Mouse (Mus musculus) limb, embryonic 10.5 days (tissue): ENCODE results near the gene Mbl2. TPM values are rescaled to one million over a fixed set of nuclear protein-coding genes. Genes with fewer than 3 reads are reported as not detected.
A peak's percentile ranks its signal among the peaks of the same experiment; 100 is the strongest.

ENCODE experiments used
- DNase-seq: peaks from one replicate; pipeline ENCODE4 v3.0.0-alpha.2; 2017; ENCODE audit warnings: low spot score
- H3K27ac ChIP-seq: fragments of 300-500 bp; sonication (generic); 2 replicates; pipeline ENCODE4 v1.5.1; 2016; ENCODE audit warnings: mild to moderate bottlenecking
- H3K27me3 ChIP-seq: fragments of 300-500 bp; sonication (generic); 2 replicates; pipeline ENCODE4 v1.6.1; 2016; ENCODE audit warnings: low read depth, mild to moderate bottlenecking; ENCODE audit not compliant: poor library complexity, severe bottlenecking
- H3K36me3 ChIP-seq: fragments of 300-500 bp; sonication (generic); 2 replicates; pipeline ENCODE4 v1.6.1; 2016; ENCODE audit warnings: mild to moderate bottlenecking, moderate library complexity
- H3K4me1 ChIP-seq: fragments of 300-500 bp; sonication (generic); 2 replicates; pipeline ENCODE4 v1.6.1; 2016
- H3K4me3 ChIP-seq: fragments of 300-500 bp; sonication (generic); 2 replicates; pipeline ENCODE4 v1.5.1; 2016; ENCODE audit warnings: mild to moderate bottlenecking, moderate library complexity
- H3K9me3 ChIP-seq: fragments of 300-500 bp; sonication (generic); replicated peaks from 2 replicates; pipeline ENCODE4 v1.6.1; 2016; ENCODE audit warnings: mild to moderate bottlenecking
- WGBS: fragments of 180-500 bp; shearing (Covaris S2); methylation state at CpG from one replicate; pipeline ENCODE4 v1.1.7; 2016; 5-methylcytosine and 5-hydroxymethylcytosine counted together
- microRNA-seq: library from miRNA; unstranded; fragments of <30 nt; microRNA quantifications from one replicate; pipeline ENCODE4, GENCODE M21; 2017
- polyA plus RNA-seq: library from polyadenylated mRNA; unstranded; fragments of >200 nt; fragmentation: Nextera tagmentation; extraction: Ambion mirVana; gene quantifications from 2 replicates; pipeline ENCODE4 v1.2.1, GENCODE M21; 2016

Mbl2 gene
- polyA plus RNA-seq, 1 experiment from 2014 or later: not detected

DNA sequence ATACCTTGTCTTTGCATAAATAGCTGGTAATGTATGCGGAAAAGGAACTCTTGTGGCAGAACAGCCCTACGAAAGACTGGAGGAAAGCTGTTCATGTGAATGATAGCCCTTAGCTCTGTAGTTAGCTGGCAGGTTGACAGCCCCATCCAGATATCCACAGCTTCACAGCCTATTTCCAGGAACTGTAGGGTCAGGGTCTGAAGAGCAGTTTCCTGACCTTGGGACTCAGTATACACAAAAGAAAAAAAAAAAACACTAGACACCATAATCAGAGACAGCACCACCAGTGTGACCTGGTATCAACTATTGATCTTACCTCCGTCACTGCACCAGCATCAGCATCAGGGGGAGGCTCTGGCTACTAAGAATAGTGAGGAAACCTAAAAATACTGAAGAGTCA, 3.3 kb upstream of the Mbl2 start:
- H3K27ac ChIP-seq: no peak overlapping the region
- no peaks in the 10 kb centered on the region for H3K27me3 ChIP-seq
- no peak for DNase-seq
- H3K9me3 ChIP-seq: no peaks in the 10 kb centered on the region
- no peak overlapping the region for H3K4me3 ChIP-seq
- no peaks in the 10 kb centered on the region for H3K36me3 ChIP-seq
- no peaks in the 10 kb centered on the region for H3K4me1 ChIP-seq
- WGBS: 89% methylated on average over 3 of the region's 3 CpGs

DNA sequence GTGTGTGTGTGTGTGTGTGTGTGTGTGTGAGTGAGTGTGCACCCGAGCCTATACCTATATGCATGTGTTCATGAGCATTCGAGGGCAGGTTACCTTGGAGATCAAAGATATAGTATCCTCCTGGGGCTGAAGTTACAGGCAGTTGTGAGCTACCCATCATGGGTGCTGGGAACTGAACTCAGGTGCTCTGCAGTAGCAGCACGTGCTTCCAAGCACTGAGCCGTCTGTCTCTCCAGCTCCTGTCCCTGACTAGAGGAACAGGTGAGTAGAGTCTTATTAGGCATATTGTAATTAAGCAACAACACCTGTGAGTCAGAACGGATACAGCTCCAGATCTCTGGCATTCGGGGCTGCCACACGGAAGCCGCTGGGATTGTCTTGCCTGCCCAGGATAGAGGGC, 1.7 kb downstream of the Mbl2 start:
- Histone ChIP-seq H3K4me1 (no peaks in the 10 kb centered on the region), H3K36me3 (no peaks in the 10 kb centered on the region), H3K27me3 (no peaks in the 10 kb centered on the region), H3K4me3 (no peak overlapping the region), H3K27ac (no peak overlapping the region), H3K9me3 (no peaks in the 10 kb centered on the region)
- DNase-seq: no peak
- WGBS: 88% methylated on average over 8 of the region's 8 CpGs

DNA sequence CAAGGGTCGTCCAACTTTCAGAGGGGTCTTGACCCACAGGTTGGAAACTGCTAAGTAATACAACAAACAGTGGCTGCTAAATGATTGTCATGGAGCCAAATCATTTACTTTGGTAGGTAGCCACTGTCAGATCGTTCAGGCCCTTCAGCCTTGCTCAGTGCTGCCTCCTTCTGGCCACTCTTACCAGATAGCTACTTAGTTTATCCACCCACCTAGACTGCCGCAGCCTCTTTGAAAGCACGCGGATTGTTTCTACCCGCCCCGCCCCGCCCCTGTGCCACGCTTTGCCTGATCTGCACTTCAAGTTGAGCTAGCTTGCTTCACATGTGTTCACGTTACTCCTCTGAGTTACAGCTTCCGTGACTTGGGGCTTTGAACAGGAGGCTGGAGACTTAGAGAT, 14.6 kb downstream of the Mbl2 start:
- Histone ChIP-seq H3K4me1 (no peaks in the 10 kb centered on the region), H3K27me3 (0 out of 2 replicates have a peak, but pooled peaks cover 3% of the 10 kb centered on the region), H3K4me3 (no peak overlapping the region), H3K9me3 (no peaks in the 10 kb centered on the region), H3K36me3 (no peaks in the 10 kb centered on the region), H3K27ac (no peak overlapping the region)
- DNase-seq: peak; percentile 63
- 32% methylated on average over 11 of the region's 11 CpGs for WGBS

DNA sequence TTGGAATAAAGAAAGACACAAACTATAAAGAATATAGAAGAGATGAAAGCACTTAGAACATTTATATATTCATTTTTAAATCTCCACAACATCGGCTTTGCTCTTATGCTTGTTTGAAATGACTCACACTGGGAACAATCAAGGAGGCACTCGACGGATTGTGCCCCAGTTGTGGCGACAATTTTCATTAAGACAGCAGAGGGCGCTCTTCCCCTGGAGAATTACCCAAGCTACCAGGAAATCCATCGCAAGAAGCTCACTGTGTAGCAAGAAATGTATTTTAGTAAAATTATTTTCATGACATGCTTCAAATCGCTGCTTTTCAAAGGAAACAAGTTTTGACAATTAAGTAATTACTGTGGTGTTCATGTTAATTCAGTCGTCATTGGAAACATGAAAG, 16.1 kb downstream of the Mbl2 start:
- 10% methylated on average over 8 of the region's 8 CpGs for WGBS
- Histone ChIP-seq H3K4me3 (no peak overlapping the region), H3K36me3 (no peaks in the 10 kb centered on the region), H3K27ac (no peak overlapping the region), H3K27me3 (0 out of 2 replicates have a peak, but pooled peaks cover 3% of the 10 kb centered on the region), H3K4me1 (no peaks in the 10 kb centered on the region), H3K9me3 (no peaks in the 10 kb centered on the region)
- peak; percentile 77 for DNase-seq

DNA sequence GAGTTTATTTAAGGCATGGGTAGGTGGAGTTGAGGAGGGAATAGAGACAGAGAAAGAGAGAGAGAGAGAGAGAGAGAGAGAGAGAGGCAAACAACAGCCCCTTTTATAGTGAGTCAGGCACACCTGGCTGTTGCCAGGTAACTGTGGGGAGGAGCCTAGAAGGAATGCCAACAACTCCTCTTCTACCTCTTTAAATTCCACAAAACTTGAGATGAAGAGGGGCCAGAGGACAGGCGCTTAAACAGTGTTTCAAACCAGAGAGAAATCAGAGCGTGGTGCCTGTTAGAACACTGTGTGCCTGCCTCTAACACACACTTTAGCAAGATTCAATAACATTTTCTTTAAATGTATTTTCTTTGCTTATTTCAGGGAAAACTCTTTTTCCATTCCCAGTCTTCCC, 19.5 kb downstream of the Mbl2 start:
- 62% methylated on average over 2 of the region's 2 CpGs for WGBS
- H3K36me3 ChIP-seq: no peaks in the 10 kb centered on the region
- H3K4me1 ChIP-seq: peaks cover 25% of the 10 kb centered on the region
- H3K27me3 ChIP-seq: 0 out of 2 replicates have a peak, but pooled peaks cover 3% of the 10 kb centered on the region
- no peak overlapping the region for H3K4me3 ChIP-seq
- H3K9me3 ChIP-seq: no peaks in the 10 kb centered on the region
- H3K27ac ChIP-seq: no peak overlapping the region
- no peak for DNase-seq

DNA sequence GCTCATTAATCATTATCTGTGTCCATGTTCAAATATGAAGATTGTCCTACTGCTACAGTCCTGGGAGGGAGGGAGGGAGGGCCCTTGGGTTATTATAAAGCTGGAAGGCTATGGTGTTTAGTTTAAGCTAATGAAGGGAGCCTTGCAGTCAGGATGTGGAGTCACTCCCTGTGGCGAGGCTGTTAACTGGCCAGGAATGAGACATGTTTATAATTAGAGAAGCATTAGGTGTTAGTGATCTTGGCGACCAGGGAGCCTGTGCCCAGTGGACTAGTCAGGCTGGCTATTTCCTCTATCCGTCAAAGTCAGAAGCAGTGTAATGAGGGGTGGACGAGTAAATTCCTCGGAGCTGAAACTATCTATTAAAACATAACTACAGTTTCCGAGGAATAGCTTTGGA, 23.6 kb downstream of the Mbl2 start:
- no peaks in the 10 kb centered on the region for H3K9me3 ChIP-seq
- H3K27ac ChIP-seq: peak overlapping the region; percentile 66
- H3K4me3 ChIP-seq: no peak overlapping the region
- 2% methylated on average over 6 of the region's 6 CpGs for WGBS
- peak; percentile 66 for DNase-seq
- H3K27me3 ChIP-seq: no peaks in the 10 kb centered on the region
- peaks cover 31% of the 10 kb centered on the region for H3K4me1 ChIP-seq
- H3K36me3 ChIP-seq: no peaks in the 10 kb centered on the region

DNA sequence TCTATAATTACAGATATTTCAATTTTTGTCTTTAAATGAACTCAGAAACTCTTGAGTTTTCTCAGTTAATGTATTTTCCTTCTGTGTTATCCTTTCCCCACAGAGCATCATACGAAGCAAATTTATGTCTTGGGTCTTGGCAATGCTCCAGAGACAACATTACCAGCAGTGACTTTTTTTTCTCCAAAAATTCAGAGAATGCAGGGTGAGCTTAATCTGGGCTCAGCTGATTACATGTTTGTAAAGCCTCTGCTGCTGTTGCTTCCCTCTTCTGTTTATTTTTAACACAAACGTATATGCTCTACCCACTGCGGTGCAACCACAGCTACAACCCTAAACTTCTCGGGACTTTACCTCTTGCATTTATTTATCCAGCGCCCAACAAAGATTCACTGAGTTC, 48.4 kb downstream of the Mbl2 start:
- Histone ChIP-seq H3K9me3 (no peaks in the 10 kb centered on the region), H3K4me1 (peaks cover 24% of the 10 kb centered on the region), H3K4me3 (no peak overlapping the region), H3K27me3 (0 out of 2 replicates have a peak, but pooled peaks cover 3% of the 10 kb centered on the region), H3K27ac (no peak overlapping the region), H3K36me3 (no peaks in the 10 kb centered on the region)
- no peak for DNase-seq
- 76% methylated on average over 5 of the region's 5 CpGs for WGBS

DNA sequence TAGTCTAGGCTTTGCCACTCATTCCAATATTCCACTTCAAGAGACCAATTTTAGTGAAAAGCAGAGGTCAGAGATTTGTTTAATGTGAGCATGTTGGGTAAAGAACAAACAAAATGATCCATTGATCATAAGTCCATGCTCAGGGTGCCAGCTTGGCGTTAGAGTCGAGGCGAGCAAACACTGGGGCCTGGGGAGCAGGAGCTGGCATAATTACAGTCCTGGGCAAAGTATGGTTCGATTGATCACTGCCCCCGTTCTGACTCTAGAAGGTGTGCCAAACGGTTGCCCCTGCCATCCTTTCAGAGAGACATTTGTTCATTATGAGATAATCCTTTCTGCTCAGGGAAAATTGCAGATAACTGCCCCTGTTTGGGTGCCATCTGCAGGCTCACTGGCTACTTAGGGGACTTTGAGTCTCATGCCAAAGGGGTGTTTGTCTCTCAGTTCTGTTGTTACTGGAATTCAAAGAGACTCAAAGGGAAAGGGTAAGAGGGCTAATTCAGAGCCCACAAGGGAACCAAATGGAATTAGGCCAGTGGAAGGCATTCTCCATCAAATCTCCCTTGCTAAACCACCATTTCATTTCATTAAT, 55.3 kb downstream of the Mbl2 start:
- WGBS: 86% methylated on average over 6 of the region's 6 CpGs
- H3K4me3 ChIP-seq: no peak overlapping the region
- DNase-seq: no peak
- peaks cover 7% of the 10 kb centered on the region; the same call in 1 of the 2 replicates for H3K27me3 ChIP-seq
- no peaks in the 10 kb centered on the region for H3K9me3 ChIP-seq
- peaks cover 16% of the 10 kb centered on the region; the same call in 1 of the 2 replicates for H3K4me1 ChIP-seq
- no peaks in the 10 kb centered on the region for H3K36me3 ChIP-seq
- no peak overlapping the region for H3K27ac ChIP-seq

Small RNAs within 50 kb of the gene (microRNA-seq; reads per million reads assigned to microRNA genes)
- not detected for gene Gm24108

Other genes starting within 250 kb of the Mbl2 start
- not detected in 2 replicates for gene Trpd52l3, start 229.2 kb upstream of the Mbl2 start, polyA plus RNA-seq
- gene Uhrf2, start 202.4 kb upstream of the Mbl2 start, polyA plus RNA-seq: 74.2 and 85.1 TPM in 2 replicates
- gene Gldc, start 57.5 kb upstream of the Mbl2 start, polyA plus RNA-seq: 13.9 and 20.0 TPM in 2 replicates